Mouse (Mus musculus): ENCODE results near the gene Spta1. TPM values are rescaled to one million over a fixed set of nuclear protein-coding genes. Genes with fewer than 3 reads are reported as not detected.

The Spta1 gene
- polyA plus RNA-seq, 1 experiment from 2014 or later = 0.12 TPM

DNA sequence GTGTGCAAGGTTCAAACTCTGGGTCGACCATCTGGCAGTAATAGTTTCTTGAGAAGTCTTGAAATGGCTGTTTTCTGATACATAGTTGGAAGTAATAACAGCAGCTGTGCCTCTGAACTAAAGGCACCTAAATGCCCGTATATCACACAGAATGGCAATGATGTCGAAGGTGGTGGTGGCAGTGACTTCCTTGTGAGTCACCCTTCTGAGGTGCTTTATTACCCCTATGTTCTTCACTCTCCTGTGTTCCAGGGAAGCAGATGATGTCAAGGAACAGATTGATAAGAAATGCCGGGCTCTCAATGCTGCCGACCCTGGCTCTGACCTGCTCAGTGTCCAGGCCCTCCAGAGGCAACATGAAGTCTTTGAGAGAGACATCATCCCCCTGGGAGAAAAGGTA, 39.7 kb downstream of the Spta1 start:
- Histone ChIP-seq H3K27ac (no peak overlapping the region), H3K4me2 (ENCODE audit: low read length) (no peak overlapping the region), H3K27me3 (ENCODE audit: insufficient read depth, low read length) (no peaks in the 10 kb centered on the region), H3K4me3 (replicated peaks; ENCODE audit: low read depth, low read length) (no peak overlapping the region), H3K4me1 (replicated peaks; ENCODE audit: insufficient read depth, low read length) (no peaks in the 10 kb centered on the region), H3K36me3 (ENCODE audit: insufficient read depth, low read length) (no peaks in the 10 kb centered on the region), H3K9me3 (replicated peaks; ENCODE audit: low read length) (no peaks in the 10 kb centered on the region), H3K9ac (ENCODE audit: low read depth, low read length) (no peak overlapping the region)
- ATAC-seq (replicated peaks; ENCODE audit: low FRiP score, low read depth) (no peak), DNase-seq (ENCODE audit: low spot score) (no peak)
- no peak for TF ChIP-seq CTCF (IDR thresholded peaks at IDR 0.05; ENCODE audit: low read depth)
- 79% methylated on average over 5 of the region's 5 CpGs for WGBS

DNA sequence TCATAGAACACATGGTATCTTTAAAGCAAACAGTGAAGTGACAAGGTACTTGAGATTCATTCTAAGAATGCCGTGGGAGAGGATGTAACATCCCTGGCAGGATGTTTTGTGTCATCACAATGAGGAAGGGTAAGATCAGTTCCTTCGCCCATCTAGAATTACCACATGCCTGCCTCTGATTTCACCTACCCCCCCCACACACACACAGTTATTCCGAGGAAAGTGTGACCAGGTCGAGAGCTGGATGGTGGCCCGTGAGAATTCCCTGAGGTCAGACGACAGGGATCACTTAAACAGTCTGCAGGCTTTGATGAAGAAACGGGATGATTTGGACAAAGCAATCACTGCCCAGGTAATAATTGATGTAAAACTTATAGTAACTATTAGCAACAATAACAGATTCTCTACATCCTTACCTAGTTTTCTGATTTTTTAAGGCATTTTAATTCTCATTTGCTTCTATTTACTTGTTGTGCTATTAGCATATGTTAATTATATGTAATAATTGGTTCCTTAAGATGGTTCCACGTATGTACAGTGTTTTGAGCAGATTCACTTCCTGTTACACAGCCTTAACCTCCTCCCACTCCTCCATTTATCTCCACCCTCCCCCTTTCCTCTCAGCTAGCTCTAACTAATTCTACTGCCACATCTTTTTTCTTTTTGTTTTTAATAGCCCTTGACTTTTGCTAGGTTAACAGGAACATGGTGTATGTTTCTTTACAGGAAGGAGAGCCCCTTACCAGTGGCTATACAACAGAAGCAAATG, 42.9 kb downstream of the Spta1 start:
- no peak overlapping the region for H3K4me2 ChIP-seq (ENCODE audit: low read length)
- DNase-seq (ENCODE audit: low spot score) (peak; percentile 41), ATAC-seq (replicated peaks; ENCODE audit: low FRiP score, low read depth) (peak; percentile 79; the same call in 1 of the 2 replicates)
- no peaks in the 10 kb centered on the region for H3K9me3 ChIP-seq (replicated peaks; ENCODE audit: low read length)
- 28% methylated on average over 8 of the region's 8 CpGs for WGBS
- no peak overlapping the region for H3K4me3 ChIP-seq (replicated peaks; ENCODE audit: low read depth, low read length)
- no peak for TF ChIP-seq CTCF (IDR thresholded peaks at IDR 0.05; ENCODE audit: low read depth)
- H3K36me3 ChIP-seq (ENCODE audit: insufficient read depth, low read length) = no peaks in the 10 kb centered on the region
- no peak overlapping the region for H3K9ac ChIP-seq (ENCODE audit: low read depth, low read length)
- H3K27me3 ChIP-seq (ENCODE audit: insufficient read depth, low read length) = no peaks in the 10 kb centered on the region
- no peaks in the 10 kb centered on the region for H3K4me1 ChIP-seq (replicated peaks; ENCODE audit: insufficient read depth, low read length)
- H3K27ac ChIP-seq = no peak overlapping the region

DNA sequence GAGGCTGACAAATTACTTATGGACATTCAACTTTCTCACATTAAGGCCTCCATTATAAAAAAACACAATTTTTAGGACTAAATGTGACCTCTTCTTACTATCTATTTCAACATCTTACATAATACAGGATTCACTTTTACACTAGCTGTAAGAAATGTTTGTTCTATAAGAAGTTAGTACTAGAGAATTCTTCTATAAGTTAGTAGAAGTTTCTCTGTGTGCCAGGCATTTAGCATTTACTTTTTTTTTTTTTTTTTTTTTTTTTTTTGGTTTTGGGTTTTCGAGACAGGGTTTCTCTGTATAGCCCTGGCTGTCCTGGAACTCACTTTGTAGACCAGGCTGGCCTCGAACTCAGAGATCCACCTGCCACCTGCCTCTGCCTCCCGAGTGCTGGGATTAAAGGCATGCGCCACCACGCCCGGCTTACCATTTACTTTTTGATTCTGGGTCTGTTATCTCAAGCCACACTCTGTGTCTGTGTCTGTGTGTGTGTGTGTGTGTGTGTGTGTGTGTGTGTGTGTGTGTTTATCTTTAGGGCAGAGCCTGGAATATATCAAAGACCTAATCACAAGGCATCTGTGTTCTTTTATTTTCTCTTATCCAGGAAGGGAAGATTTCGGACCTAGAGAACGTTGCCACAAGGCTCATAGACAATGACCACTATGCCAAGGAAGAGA, 44.1 kb downstream of the Spta1 start:
- no peak overlapping the region for H3K4me2 ChIP-seq (ENCODE audit: low read length)
- no peak for ATAC-seq (replicated peaks; ENCODE audit: low FRiP score, low read depth)
- H3K27me3 ChIP-seq (ENCODE audit: insufficient read depth, low read length) = no peaks in the 10 kb centered on the region
- H3K4me3 ChIP-seq (replicated peaks; ENCODE audit: low read depth, low read length) = no peak overlapping the region
- no peak for DNase-seq (ENCODE audit: low spot score)
- TF ChIP-seq CTCF (IDR thresholded peaks at IDR 0.05; ENCODE audit: low read depth) = no peak
- no peaks in the 10 kb centered on the region for H3K4me1 ChIP-seq (replicated peaks; ENCODE audit: insufficient read depth, low read length)
- WGBS = 84% methylated on average over 8 of the region's 8 CpGs
- no peaks in the 10 kb centered on the region for H3K36me3 ChIP-seq (ENCODE audit: insufficient read depth, low read length)
- H3K9ac ChIP-seq (ENCODE audit: low read depth, low read length) = no peak overlapping the region
- no peak overlapping the region for H3K27ac ChIP-seq
- no peaks in the 10 kb centered on the region for H3K9me3 ChIP-seq (replicated peaks; ENCODE audit: low read length)

DNA sequence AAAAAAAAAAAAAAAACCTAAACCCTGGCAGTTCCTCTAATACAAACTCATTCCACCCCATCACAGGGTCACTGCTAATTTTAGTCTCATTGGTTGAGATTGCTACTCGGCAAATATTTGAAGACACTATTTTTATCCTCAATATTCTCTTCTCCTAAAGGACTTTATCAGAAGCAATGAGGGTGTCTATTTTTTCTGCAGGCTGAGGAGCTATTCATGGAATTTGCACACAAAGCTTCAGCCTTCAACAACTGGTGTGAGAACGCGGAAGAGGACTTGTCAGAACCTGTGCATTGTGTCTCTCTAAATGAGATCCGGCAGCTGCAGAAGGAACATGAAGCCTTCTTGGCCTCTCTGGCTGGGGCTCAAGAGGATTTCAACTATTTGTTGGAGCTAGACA, 67.3 kb downstream of the Spta1 start:
- Histone ChIP-seq H3K9ac (ENCODE audit: low read depth, low read length) (no peak overlapping the region), H3K36me3 (ENCODE audit: insufficient read depth, low read length) (no peaks in the 10 kb centered on the region), H3K4me2 (ENCODE audit: low read length) (no peak overlapping the region), H3K27ac (no peak overlapping the region), H3K4me3 (replicated peaks; ENCODE audit: low read depth, low read length) (no peak overlapping the region), H3K4me1 (replicated peaks; ENCODE audit: insufficient read depth, low read length) (no peaks in the 10 kb centered on the region), H3K9me3 (replicated peaks; ENCODE audit: low read length) (no peaks in the 10 kb centered on the region), H3K27me3 (ENCODE audit: insufficient read depth, low read length) (no peaks in the 10 kb centered on the region)
- DNase-seq (ENCODE audit: low spot score) = no peak
- ATAC-seq (replicated peaks; ENCODE audit: low FRiP score, low read depth) = no peak
- TF ChIP-seq CTCF (IDR thresholded peaks at IDR 0.05; ENCODE audit: low read depth) = no peak
- WGBS = 92% methylated on average over 4 of the region's 4 CpGs

DNA sequence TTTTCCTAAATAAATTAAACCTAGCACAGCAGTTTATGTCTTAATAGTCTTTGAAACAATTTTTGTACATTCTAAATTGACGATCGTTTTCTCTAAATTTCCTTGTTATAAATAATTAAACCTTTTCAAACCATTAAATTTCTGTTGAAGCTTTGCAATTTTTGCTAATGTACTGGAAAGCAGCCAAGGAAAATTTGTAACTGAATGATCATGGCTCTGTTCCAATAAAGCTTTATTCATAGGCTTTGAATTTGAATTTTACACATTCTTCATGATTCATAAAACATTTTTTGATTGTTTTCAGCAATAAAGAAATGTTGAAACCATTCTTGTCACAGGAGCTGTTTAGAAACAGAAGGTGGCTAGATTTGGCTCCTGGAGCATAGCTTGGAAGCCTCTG, 72.0 kb downstream of the Spta1 start:
- 77% methylated on average over 2 of the region's 2 CpGs for WGBS

DNA sequence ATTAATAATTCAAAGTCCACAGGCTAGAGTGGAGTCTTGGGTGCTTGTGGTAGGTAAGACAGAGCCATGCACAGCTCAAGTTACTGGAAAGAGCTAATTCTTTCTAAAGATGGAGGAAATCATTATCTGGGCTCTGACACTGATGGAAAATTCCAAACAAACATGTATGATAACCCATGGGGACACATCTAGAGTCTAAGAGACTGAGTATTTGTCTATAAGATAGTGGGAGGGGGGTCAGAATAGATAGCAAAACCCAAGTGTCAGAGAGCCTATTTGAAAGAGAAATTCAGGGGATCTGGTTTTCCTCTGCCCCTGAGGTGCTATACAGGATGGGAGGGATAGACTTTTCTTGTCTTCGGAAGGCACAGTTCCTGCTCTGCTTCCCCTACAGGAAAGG, 73.5 kb downstream of the Spta1 start:
- H3K4me3 ChIP-seq (replicated peaks; ENCODE audit: low read depth, low read length) = no peak overlapping the region
- no peak overlapping the region for H3K4me2 ChIP-seq (ENCODE audit: low read length)
- H3K9me3 ChIP-seq (replicated peaks; ENCODE audit: low read length) = no peaks in the 10 kb centered on the region
- no peak for DNase-seq (ENCODE audit: low spot score)
- no peaks in the 10 kb centered on the region for H3K27me3 ChIP-seq (ENCODE audit: insufficient read depth, low read length)
- H3K4me1 ChIP-seq (replicated peaks; ENCODE audit: insufficient read depth, low read length) = no peaks in the 10 kb centered on the region
- ATAC-seq (replicated peaks; ENCODE audit: low FRiP score, low read depth) = no peak
- TF ChIP-seq CTCF (IDR thresholded peaks at IDR 0.05; ENCODE audit: low read depth) = no peak
- no peaks in the 10 kb centered on the region for H3K36me3 ChIP-seq (ENCODE audit: insufficient read depth, low read length)
- no peak overlapping the region for H3K9ac ChIP-seq (ENCODE audit: low read depth, low read length)
- 83% methylated on average over 1 of the region's 1 CpGs for WGBS
- H3K27ac ChIP-seq = no peak overlapping the region

More for the DNA sequence above, 72.0 kb downstream of the Spta1 start:
- TF ChIP-seq CTCF (IDR thresholded peaks at IDR 0.05; ENCODE audit: low read depth) = no peak
- Histone ChIP-seq H3K9ac (ENCODE audit: low read depth, low read length) (no peak overlapping the region), H3K4me2 (ENCODE audit: low read length) (no peak overlapping the region), H3K27ac (no peak overlapping the region), H3K27me3 (ENCODE audit: insufficient read depth, low read length) (no peaks in the 10 kb centered on the region), H3K9me3 (replicated peaks; ENCODE audit: low read length) (no peaks in the 10 kb centered on the region), H3K4me1 (replicated peaks; ENCODE audit: insufficient read depth, low read length) (no peaks in the 10 kb centered on the region), H3K36me3 (ENCODE audit: insufficient read depth, low read length) (no peaks in the 10 kb centered on the region), H3K4me3 (replicated peaks; ENCODE audit: low read depth, low read length) (no peak overlapping the region)
- DNase-seq (ENCODE audit: low spot score) (no peak), ATAC-seq (replicated peaks; ENCODE audit: low FRiP score, low read depth) (no peak)
